8 mouse cellular contexts compared by ENCODE assay signal in genomic region chr9:37932519-37932918, GRCm38 (mm10). TPM values are rescaled to one million over a fixed set of nuclear protein-coding genes. Genes with fewer than 3 reads are reported as not detected.
A peak's percentile ranks its signal among the peaks of the same experiment; 100 is the strongest.
DNase-seq lines count a peak whose midpoint lies in the region; ATAC-seq lines count a peak whose summit lies in the region.

No protein-coding gene starts in this region.

- H3K4me1 ChIP-seq in heart, embryonic 10.5 days: no peaks in the 10 kb centered on the region
- H3K4me1 ChIP-seq in forebrain, embryonic 13.5 days: no peaks in the 10 kb centered on the region
- H3K4me1 ChIP-seq in hindbrain, embryonic 16.5 days (ENCODE audit: control insufficient read depth, insufficient read depth, low read depth, low read length): no peaks in the 10 kb centered on the region
- no peaks in the 10 kb centered on the region for H3K4me1 ChIP-seq in midbrain, embryonic 10.5 days

- H3K36me3 ChIP-seq in heart, embryonic 10.5 days: no peaks in the 10 kb centered on the region
- H3K36me3 ChIP-seq in forebrain, embryonic 13.5 days (ENCODE audit: poor library complexity, severe bottlenecking): no peaks in the 10 kb centered on the region
- no peaks in the 10 kb centered on the region for H3K36me3 ChIP-seq in hindbrain, embryonic 16.5 days (ENCODE audit: control insufficient read depth, insufficient read depth, low read length)
- H3K36me3 ChIP-seq in midbrain, embryonic 10.5 days: no peaks in the 10 kb centered on the region

- H3K27ac ChIP-seq in heart, embryonic 10.5 days: no peak overlapping the region
- no peak overlapping the region for H3K27ac ChIP-seq in forebrain, embryonic 13.5 days
- no peak overlapping the region for H3K27ac ChIP-seq in hindbrain, embryonic 16.5 days (ENCODE audit: low read depth, low read length)
- H3K27ac ChIP-seq in midbrain, embryonic 10.5 days (replicated peaks): no peak overlapping the region

- H3K9me3 ChIP-seq in heart, embryonic 10.5 days: no peaks in the 10 kb centered on the region
- no peaks in the 10 kb centered on the region for H3K9me3 ChIP-seq in forebrain, embryonic 13.5 days (replicated peaks)
- no peaks in the 10 kb centered on the region for H3K9me3 ChIP-seq in hindbrain, embryonic 16.5 days (ENCODE audit: control insufficient read depth, low read length)
- no peaks in the 10 kb centered on the region for H3K9me3 ChIP-seq in midbrain, embryonic 10.5 days (replicated peaks)

- peak; percentile 91 for ATAC-seq in forebrain, embryonic 13.5 days
- ATAC-seq in hindbrain, embryonic 16.5 days: peak; percentile 90

- H3K9ac ChIP-seq in forebrain, embryonic 13.5 days: no peak overlapping the region
- no peak overlapping the region for H3K9ac ChIP-seq in hindbrain, embryonic 16.5 days (ENCODE audit: low read depth, low read length)

- WGBS in heart, embryonic 10.5 days: 7% methylated on average over 11 of the region's 11 CpGs
- 6% methylated on average over 11 of the region's 11 CpGs for WGBS in forebrain, embryonic 13.5 days
- 7% methylated on average over 11 of the region's 11 CpGs for WGBS in hindbrain, embryonic 16.5 days
- 8% methylated on average over 11 of the region's 11 CpGs for WGBS in midbrain, embryonic 10.5 days

- DNase-seq in heart, adult 18-20 months: peak; percentile 10 to 57
- DNase-seq in heart, embryonic 10.5 days (ENCODE audit: low spot score): no peak
- DNase-seq in c-Kit-positive CD71-positive TER-119-negative erythroid progenitor cells, embryonic 14.5 days (ENCODE audit: low read depth): peak; percentile 23
- DNase-seq in layer of hippocampus, postnatal 14 days (ENCODE audit: low spot score in 2 of 2): peak; percentile 62 to 89
- peak; percentile 51 for DNase-seq in midbrain, embryonic 10.5 days (ENCODE audit: low spot score)
- DNase-seq in skeletal muscle tissue, adult 2 months (ENCODE audit: low read depth, low spot score): peak; percentile 11

- no peak overlapping the region for H3K4me2 ChIP-seq in forebrain, embryonic 13.5 days
- no peak overlapping the region for H3K4me2 ChIP-seq in hindbrain, embryonic 16.5 days (ENCODE audit: low read length)

- H3K4me3 ChIP-seq in heart, embryonic 10.5 days: no peak overlapping the region
- no peak overlapping the region for H3K4me3 ChIP-seq in forebrain, embryonic 13.5 days
- H3K4me3 ChIP-seq in hindbrain, embryonic 16.5 days (ENCODE audit: low read length): no peak overlapping the region
- no peak overlapping the region for H3K4me3 ChIP-seq in midbrain, embryonic 10.5 days

- no peaks in the 10 kb centered on the region for H3K27me3 ChIP-seq in heart, embryonic 10.5 days (ENCODE audit: insufficient read depth, poor library complexity, severe bottlenecking)
- no peaks in the 10 kb centered on the region for H3K27me3 ChIP-seq in forebrain, embryonic 13.5 days
- H3K27me3 ChIP-seq in hindbrain, embryonic 16.5 days (replicated peaks; ENCODE audit: control insufficient read depth, insufficient read depth, low read length): no peaks in the 10 kb centered on the region
- H3K27me3 ChIP-seq in midbrain, embryonic 10.5 days (ENCODE audit: low read depth, poor library complexity, severe bottlenecking): no peaks in the 10 kb centered on the region

RNA-seq across cellular contexts. Expression of gene Olfr878, which starts 14.9 kb away (rescaled TPM):
- not detected for total RNA-seq in heart, adult 18-20 months (2021)
- polyA plus RNA-seq in heart, embryonic 10.5 days (2016; fragmentation: Nextera tagmentation; extraction: Ambion mirVana): not detected in 2 replicates
- not detected in 2 replicates for polyA plus RNA-seq in forebrain, embryonic 13.5 days (2015; fragmentation: Nextera tagmentation; extraction: Ambion mirVana)
- not detected in 2 replicates for polyA plus RNA-seq in hindbrain, embryonic 16.5 days (2015; fragmentation: Nextera tagmentation; extraction: Ambion mirVana)
- not detected for total RNA-seq in layer of hippocampus, postnatal 14 days (2021)
- not detected in 2 replicates for polyA plus RNA-seq in midbrain, embryonic 10.5 days (2016; fragmentation: Nextera tagmentation; extraction: Ambion mirVana)

RNA-seq across cellular contexts. Expression of gene Olfr145, which starts 36.0 kb away (rescaled TPM):
- total RNA-seq in heart, adult 18-20 months (2021): not detected
- not detected in 2 replicates for polyA plus RNA-seq in heart, embryonic 10.5 days (2016; fragmentation: Nextera tagmentation; extraction: Ambion mirVana)
- polyA plus RNA-seq in forebrain, embryonic 13.5 days (2015; fragmentation: Nextera tagmentation; extraction: Ambion mirVana): not detected in 2 replicates
- polyA plus RNA-seq in hindbrain, embryonic 16.5 days (2015; fragmentation: Nextera tagmentation; extraction: Ambion mirVana): not detected in 2 replicates
- not detected for total RNA-seq in layer of hippocampus, postnatal 14 days (2021)
- not detected in 2 replicates for polyA plus RNA-seq in midbrain, embryonic 10.5 days (2016; fragmentation: Nextera tagmentation; extraction: Ambion mirVana)

RNA-seq across cellular contexts. Expression of gene Olfr881, which starts 59.1 kb away (rescaled TPM):
- total RNA-seq in heart, adult 18-20 months (2021): not detected
- not detected in 2 replicates for polyA plus RNA-seq in heart, embryonic 10.5 days (2016; fragmentation: Nextera tagmentation; extraction: Ambion mirVana)
- polyA plus RNA-seq in forebrain, embryonic 13.5 days (2015; fragmentation: Nextera tagmentation; extraction: Ambion mirVana): not detected in 2 replicates
- not detected in 2 replicates for polyA plus RNA-seq in hindbrain, embryonic 16.5 days (2015; fragmentation: Nextera tagmentation; extraction: Ambion mirVana)
- total RNA-seq in layer of hippocampus, postnatal 14 days (2021): not detected
- not detected in 2 replicates for polyA plus RNA-seq in midbrain, embryonic 10.5 days (2016; fragmentation: Nextera tagmentation; extraction: Ambion mirVana)
